Mouse (Mus musculus) liver, adult 2 months (tissue): ENCODE results near the gene Pnpla1.

Source experiments
- CTCF ChIP-seq: fragments of 200-500 bp; IDR thresholded peaks from 2 replicates; pipeline ENCODE4 v1.5.1; 2011; ENCODE audit warnings: low read depth, low read length, control low read depth
- POLR2A ChIP-seq: fragments of 200-500 bp; IDR thresholded peaks from 2 replicates; pipeline ENCODE4 v1.6.1; 2011; ENCODE audit warnings: low read length, control low read depth; ENCODE audit not compliant: insufficient read depth; ENCODE audit errors: extremely low read depth

DNA sequence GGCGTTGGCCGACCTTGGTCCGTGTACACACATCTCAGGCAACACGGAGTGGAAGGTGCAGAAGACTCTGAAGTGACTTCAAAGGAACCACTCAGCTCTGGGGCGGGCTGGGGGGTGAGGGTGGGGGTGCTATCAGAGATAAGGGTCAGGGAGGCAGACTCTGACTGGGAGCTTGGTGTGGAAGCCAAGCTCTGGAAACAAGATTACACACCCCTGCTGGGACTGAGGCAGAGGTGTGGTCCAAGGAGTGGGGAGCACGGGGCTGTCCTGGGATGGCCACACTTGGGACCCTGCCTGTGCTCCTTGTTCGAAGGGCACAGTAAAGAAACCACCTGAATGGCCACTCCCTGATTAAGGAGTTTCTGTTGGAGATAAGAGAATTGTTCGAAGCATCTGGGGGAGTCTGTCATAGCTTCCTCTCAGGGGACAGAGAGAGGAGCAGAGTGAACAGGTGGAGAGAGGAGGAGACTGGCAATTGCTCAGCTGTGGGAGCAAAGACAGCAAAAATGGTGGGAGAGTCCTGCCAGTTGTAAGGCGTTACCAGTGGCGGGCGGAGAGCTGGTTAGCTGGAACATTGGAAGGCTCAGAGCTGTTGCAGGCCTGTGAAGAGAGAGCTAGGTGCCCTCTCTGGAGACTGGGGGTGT is 11.1 kb upstream of the Pnpla1 start:
- TF ChIP-seq POLR2A, result no peak
- TF ChIP-seq CTCF, result no peak
